Mouse (Mus musculus) thymus, postnatal 0 days (tissue): Measurements from ENCODE around the gene Smtn. TPM values are rescaled to one million over a fixed set of nuclear protein-coding genes. Genes with fewer than 3 reads are reported as not detected.
A peak's percentile ranks its signal among the peaks of the same experiment; 100 is the strongest.

Source experiments
- DNase-seq: peaks from one replicate; pipeline ENCODE4 v3.0.0-alpha.2; 2015; ENCODE audit warnings: low spot score
- polyA plus RNA-seq: library from polyadenylated mRNA; unstranded; fragments of >200 nt; fragmentation: Nextera tagmentation; extraction: Ambion mirVana; gene quantifications from 2 replicates; pipeline ENCODE4 v1.2.1, GENCODE M21; 2015

The Smtn gene
- polyA plus RNA-seq, result 13.4 and 13.7 TPM in 2 replicates

DNA sequence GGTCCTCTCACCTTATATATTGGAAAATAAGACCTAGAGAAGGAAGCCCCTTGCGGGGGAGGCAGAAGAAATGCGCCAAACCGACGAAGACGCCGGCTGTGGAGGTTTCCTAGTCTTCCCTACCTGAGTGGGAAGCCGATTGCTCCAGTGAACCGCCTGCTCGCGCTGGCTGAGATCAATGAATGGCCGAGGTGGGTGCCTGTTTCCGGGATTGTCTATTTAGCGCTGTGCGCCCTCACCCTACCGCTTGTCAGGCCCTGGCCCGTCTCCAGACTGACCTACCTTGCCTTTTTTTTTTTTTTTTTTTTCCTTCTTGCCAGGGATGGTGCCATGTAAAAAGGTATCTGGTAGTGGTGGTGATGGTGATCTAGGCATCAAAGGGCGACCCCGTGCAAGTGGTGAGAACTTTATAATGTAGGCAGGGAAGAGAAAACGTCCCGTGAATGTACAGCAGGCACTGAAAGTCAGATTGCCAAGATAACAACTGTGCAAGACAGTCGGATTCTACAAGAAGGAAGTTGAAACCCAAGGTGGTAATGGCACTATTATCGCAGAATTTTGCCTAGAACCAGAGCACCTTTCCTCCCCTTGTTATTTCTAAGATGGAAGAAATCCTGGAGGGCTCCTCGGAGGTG lies at the start of gene Smtn:
Smtn (minus strand) TSS at position 162 of the 635 bp plus-strand sequence.
- no peak for DNase-seq

DNA sequence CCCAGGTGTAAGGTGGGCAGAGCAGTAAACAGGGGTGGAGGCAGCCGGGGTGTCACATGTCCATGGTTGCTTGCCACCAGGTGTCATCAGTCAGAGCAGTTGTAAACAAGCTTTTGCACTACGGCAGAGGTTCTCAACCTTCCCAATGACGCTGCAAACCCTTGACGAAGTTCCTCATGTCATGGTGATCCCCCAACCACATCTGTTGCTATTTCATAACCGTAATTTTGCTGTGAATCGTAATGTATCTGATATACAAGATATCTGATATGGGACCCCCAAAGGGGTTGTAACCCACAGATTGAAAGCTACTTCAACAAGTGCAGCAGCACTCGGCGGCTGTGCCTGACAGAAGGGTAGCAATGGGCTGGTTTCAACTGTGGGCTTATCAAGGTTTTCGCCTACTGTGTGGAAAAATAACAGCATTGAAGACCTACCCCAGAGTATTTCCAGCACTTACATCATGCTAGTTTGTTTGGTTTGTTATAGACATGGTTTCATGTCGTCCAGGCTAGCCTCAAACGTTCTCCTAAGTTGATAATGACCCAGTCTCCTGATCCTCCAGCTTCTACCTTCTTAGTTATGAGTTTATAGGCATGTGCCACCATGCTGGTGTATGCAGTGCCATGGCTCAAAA lies 47.7 kb upstream of the Smtn start:
- no peak for DNase-seq

DNA sequence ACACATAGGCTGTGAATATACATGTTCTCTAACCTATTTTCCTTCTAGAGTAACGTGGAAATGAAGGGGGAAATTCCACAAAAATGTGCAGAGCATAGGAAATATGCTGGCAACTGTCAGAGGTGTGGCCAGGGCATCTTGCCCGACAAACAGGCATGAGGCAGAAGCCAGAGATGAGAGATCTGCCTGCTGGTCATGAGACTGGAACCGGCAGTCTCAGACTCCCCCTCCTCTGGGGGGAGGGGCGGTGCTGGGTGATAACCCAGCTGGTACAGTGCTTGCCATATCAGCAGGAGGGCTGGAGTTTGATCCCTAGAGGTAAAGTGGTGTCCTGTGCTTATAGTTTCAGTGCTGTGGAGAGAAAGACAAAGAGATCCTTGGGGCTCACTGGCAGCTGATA lies 46.9 kb upstream of the Smtn start:
- DNase-seq, result no peak

DNA sequence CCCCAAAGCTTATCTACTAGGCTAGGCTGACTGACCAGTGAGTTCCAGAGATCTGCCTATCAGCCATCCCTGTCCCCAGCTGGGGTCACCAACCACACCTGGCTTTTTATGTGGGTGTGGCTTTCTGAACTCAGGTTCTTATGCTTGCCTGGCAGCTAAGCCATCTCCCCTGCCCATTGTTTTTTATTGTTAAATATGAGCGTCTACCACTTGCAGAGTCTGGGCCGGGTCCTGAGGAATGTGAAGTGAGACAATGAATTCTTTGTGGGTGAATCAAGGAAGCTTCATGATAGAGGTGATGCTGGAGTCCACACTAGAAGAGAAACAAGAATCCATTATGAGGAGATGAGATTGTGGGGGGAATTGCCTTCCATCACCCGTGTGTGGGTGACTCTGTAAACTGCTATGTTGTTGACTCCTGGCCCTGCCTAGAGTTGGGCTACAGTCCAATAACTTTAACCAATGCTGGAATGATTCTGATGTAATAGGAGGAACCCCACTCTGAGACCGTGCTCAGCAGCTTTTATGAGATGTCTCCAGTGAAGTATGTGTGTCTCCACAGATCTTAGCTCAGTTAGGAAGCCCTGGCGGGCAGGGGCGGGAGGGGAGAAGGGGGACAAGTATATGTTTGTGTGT lies 45.7 kb upstream of the Smtn start:
- DNase-seq, result no peak

DNA sequence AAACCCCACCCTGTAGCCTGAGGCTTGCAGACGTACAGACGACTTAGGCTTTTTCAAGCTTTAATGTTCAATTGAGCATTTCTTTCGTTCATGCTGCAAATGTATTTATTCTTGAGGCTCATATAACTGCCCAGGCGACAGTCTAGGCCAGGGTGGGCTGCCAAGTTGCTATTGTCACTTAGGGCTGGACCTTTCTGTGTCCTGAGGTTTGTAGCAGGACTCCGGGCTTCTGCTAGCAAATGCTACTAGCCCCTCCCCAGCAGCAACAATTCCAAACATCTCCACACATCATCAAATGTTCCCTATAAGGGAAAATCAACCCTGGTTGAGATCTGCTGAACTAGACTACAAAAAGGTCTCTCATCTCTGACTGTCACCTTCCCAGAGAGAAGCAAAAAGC lies 42.7 kb upstream of the Smtn start:
- DNase-seq, result no peak

DNA sequence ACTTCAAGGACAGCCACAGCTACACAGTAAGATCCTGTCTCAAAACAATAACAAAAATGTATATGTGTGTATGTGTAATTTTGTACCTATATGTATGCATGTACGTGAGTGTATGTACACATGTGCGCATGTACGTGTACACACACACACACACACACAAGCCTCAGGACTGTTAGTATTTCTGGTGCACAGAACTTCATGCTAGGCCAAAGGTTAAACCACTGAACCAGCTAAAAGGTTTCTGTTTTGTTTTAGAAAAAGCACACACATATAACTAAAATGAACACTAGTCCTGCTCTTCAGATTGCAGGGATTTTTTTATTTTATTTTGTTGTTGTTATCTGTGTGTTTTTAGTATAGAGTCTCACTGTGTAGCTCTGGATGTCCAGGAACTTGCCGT lies 41.5 kb upstream of the Smtn start:
- DNase-seq, result no peak

DNA sequence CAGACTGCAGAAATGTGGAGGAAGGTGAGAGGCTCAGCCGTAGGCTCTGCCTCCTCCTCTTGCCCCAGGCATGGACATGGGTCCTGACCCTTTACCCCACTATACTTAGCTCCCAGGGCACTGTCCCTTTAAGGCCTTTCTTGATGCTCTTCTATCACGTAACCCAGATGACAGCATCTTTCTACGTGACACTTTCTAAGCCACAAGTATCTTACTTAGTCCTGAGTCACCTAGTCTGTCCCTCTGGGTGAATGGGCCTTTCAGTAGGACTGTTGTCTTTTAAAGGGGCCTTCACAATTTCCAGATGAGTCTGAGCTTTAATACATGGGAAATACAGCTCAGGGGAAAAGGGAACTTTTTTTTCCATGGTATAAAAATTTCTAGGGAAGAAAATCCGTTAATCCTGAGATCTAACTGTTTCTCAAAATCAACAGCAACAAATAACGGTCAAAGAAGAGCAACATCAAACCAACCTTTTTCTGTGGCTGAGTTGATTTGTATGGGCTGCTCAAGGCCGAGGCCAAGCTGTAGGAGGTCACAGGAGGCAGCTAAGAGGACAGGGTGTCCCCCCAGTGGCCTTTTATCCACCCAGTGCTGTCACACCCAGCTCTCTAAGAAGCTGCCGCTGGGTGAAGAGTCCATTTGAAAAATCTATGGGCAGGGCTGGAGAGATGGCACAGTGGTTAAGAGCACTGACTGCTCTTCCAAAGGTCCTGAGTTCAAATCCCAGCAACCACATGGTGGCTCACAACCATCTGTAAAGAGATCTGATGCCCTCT lies 40.1 kb upstream of the Smtn start:
- DNase-seq, result no peak

DNA sequence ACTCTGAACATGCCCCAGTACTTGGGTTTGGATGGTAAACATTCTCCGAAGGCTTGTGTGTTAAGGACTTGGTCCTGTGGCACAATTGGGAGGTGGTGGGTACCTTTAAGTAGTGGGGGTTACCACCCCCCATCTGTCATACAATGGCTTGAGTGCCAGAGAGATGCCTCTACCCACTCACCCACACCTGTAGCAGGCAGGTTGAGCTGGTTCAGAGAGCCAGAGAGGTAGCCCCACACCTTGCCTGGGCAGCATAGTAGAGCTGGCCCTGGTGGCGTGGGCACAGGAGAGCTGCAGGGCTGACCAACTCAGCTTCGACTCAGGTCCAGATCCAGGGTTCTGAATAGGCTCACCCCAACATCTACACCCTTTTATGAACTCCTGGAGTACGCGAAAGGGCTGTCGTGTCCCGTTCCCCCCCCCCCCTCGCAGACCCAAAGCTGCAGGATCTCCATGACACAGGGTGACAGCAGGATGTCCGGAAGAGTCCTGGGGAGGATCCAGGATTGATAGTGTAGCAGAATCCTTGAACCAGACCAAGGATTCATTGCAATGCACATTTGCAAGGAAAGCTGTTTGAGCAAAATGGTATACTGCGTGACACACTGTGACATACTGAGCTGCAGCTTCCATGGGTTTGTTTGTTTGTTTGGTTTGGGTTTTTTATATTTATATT lies 37.8 kb upstream of the Smtn start:
- no peak for DNase-seq

DNA sequence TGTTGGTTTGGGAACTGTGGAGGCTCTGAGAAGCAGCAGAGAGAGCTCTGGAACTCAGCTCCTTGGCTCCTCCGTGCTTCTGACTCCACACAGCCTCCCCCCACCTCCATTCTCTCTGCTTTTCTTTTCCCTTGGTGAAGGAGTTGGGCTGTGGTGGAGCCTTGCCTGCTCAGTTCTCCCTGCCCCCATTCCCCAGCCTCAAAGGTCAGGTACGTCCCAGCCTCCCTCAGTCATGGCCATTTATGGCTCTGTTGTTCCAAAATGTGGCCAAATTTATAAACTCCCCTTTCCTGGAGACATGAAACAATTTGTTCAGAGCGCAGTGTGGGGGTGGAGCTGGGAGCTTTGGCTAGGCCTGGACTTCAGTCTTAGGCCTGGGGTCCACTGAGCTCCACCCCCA lies 34.8 kb upstream of the Smtn start:
- DNase-seq, result no peak

DNA sequence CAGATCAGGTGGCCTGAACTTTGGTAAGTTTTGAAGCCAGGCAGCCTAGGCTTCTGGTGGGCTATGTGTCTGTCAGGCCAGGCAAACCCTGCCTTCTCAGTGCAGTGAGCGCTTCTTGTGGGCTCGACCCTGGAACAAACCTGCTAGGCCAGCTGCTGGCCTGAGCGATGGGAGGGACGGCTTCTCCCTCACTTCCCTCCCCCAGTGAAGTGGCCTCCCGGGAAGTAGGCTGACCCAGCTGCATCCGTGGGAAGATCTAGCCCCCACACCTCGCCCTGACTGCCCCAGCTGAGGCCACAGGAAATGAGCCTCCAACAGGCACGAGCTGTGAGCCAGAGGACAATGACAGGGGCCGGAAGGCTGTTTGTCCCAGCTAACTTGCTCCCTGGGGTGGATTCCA lies 32.7 kb upstream of the Smtn start:
- DNase-seq, result peak; percentile 9

DNA sequence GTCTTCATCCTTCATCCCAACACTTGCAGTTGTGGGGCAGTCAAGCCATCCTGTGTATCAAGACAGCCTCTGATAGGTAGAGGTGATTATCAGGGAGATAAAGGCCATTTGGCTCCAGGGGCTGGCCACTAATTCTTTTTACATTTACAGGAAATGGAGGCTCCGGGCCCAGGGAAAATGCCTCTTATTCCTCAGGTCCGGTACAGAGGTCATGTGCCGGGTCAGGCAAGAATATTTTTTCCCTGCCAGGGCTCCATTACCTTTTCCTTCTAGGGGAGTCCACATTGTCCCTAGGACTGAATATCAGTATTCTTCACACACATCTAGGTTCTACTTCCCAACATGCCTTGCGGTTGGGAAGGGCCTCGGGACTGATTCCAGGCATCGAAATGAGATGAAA lies 31.8 kb upstream of the Smtn start:
- no peak for DNase-seq

DNA sequence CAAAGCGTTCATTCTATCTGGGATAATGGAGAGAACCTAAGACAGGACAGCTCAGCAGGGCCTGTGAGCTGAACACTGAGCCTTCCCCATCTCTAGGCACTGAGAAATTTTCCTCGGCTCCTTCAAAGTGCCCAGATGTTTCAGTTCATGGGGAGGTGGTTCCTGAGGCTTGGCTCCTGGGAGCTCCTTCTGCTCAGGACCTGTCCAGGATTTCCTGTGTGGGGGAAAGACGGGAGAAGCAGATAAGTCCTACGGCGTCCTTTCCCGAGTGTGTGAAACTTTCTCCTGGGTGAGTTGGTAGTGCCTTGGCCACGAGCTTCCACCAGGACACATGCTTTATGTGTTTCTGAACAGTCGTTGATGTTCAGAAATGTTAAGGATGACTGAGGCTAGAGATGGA lies 29.9 kb upstream of the Smtn start:
- no peak for DNase-seq

DNA sequence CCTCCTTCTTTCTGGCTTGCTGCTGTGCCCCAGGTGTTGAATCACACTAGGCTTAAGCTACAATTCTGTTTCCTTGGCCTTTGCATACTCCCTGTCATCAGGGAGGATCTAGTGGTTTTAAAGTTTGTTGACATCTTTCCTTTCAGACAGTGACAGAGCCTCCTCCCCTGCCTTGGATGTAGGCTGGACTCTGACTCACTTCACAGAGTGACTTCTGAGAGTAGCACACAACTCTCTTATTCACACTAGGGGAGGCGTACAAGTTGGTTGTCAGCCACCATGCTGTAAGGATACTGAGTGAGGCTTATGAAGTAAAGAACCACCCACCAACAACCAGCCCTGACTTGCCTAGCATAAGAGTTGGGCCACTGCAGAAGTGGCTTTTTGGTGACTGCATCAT lies 27.5 kb upstream of the Smtn start:
- no peak for DNase-seq

DNA sequence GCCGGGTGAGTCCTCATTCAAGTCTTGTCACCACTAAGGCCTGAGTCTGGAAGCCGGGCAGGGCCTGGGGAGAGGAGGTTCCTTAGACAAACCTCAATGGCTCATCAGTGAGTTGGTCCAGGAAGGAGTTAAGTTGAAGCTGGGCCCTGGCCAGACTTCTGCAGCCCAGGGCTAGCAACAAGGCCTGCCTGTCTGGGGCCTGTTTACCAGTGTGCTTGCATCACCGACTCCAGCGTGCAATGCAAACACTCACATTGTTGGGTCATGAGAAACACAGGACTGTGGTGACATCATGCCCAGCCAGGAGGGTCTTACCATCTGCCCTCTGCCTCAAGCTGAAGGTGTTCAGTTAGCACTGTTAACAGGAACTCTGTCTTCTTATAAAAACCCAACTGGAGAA lies 25.6 kb upstream of the Smtn start:
- no peak for DNase-seq

DNA sequence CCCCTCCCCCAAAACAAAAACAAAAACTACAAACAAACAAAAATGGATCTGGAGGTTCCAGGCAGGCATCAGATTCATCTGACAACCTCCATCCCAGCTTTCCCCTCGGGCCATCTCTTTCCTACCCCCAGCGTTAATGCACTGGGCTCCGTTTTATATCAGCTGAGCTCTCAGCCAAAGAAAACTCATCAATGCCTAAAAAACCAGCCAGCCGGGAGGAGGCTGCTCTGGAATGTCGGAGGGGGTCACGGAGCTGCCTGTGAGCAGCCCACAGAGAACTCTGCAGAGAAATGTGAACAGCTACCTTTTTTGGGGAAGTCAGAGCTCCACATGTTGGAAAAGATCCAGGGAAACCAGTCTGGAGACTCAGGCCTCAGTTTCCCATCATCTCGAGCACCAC lies 24.0 kb upstream of the Smtn start:
- DNase-seq, result no peak

DNA sequence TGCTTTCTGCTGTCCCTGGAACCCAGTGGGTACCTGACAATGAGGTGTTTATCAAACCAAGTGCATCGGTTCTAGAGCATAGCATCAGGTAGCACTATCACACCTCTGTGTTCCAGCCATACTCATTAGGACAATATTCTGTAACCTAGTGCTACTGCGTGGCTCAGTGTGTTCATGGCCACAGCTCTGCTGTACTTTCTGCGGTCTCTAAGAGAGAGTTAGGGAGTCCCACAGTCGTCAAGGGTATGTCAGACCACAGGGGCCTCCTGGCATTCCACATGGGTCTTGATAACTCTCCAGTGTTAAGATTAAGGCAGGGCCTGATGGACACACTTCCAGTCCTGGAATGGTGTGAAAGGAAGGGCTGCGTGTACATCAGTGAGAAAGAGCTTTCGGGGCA lies 23.4 kb upstream of the Smtn start:
- no peak for DNase-seq

DNA sequence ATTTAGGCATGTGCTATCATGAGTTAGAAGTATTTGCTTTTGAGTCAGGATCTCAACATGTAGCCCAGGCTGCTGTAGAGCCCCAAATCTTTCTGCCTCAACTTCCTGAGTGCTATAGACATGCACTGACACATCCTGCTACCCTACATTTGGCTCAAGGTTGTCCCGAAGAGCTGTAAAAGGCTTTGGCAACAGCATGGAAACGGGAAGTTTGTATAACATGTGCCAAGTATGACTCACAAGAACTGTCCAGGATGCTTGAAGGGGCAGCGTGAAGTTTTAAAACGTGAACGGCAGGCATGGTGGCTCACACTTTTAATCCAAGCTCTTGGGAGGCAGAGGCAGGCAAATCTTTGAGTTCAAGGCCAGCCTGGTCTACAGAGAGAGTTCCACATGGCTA lies 19.8 kb upstream of the Smtn start:
- no peak for DNase-seq

DNA sequence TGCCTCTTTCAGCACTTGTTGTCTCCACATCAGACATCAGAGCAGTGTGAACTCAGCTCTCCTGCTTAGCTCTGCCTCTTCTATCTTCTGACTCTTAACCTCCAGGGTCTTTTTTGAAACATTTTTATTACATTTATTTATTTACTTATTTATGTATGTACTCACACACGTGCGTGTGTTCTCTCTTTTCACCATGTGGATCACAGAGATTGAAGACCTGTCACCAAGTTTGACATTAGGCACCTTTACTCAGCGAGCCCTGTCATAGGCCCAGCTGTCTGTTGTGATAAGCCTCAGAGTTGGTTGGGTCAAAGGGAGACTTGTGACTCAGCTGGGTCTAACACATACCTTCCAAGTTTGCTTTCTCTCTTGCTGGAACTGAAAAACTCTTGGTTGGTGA lies 17.4 kb upstream of the Smtn start:
- DNase-seq, result no peak

DNA sequence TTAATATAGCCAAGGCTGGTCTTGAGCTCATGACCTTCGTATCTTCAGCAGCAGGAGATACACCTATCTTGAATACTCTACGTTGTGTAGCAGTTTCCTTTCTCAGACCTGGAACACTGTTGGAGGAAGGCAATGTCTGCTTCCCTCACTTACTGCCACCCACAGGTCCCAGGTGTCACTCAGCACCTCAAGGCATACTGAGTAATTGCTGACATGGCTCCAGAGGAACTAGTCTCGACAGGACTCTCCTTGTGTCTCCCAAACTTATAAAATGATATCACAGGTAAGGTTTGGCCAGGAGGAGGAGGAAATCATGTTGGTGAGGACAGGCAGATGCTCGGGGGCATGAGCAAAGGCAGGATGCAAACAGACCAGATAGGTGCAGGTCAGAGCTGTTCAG lies 14.6 kb upstream of the Smtn start:
- no peak for DNase-seq

DNA sequence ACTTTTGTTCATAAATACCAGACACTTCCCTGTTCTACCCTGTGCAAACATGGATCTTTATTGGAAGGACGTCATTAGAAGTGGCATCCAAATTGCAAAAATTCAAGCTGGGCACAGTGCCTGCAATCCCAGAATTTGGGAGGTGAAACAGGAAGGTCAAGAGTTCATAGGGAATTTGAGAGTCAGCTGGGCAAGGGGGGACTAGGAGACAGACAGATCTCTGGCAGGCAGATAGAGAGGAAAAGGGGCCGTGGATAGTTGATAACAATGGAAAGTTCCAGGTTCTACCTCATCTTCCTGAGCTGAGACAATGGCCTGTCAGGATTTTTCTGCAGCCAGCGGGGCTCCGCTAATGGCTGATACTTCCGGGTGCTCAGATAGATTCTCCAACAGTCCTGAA lies 9.4 kb upstream of the Smtn start:
- no peak for DNase-seq

DNA sequence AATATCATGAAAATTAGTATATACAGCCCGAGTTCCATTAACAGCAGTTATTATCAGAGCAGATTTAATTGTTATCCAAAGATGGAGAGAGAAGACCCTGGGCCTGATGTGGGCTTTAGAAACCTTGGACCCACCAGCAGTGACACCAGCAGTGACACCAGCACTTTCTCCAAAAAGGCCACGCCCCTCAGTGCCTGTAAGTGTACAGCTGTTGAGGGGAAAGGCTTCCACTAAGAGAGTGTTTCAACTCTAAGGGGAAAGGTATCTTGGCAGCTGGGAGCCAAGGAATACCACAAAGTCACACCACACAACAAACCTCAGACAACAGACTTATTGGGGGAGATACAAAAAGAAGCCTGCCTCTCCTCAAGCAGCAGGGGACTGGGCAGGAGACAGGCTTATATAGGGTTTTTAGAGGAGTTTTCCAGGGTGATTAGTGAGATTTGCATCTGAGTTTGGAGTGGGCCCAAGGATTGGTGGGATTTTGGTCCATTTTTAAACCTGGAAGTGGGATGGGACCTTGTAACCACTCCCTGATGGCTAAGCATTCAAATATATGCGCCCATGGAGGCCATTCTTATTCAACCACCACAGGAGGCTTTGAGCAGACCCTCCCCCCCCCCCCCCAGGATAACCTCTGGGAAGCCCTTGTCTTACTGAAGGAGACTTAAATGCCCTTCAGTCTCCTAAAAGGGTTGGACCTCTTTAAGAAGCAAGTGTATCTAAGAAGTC lies 8.3 kb upstream of the Smtn start:
- DNase-seq, result no peak
